Mouse (Mus musculus) adrenal gland, postnatal 25 days (tissue): ENCODE results near the gene Sec14l1. TPM values are rescaled to one million over a fixed set of nuclear protein-coding genes. Genes with fewer than 3 reads are reported as not detected.

Experiments used
- DNase-seq: peaks from one replicate; pipeline ENCODE4 v3.0.0; 2021; ENCODE audit warnings: mixed read lengths
- microRNA-seq, 2 experiments: library from miRNA; unstranded; fragments of <30 nt; microRNA quantifications; one replicate each; pipeline ENCODE4 v1.2.0; 2021
- total RNA-seq: library from RNA; stranded (reverse); gene quantifications from 2 replicates; pipeline ENCODE4 v1.2.3, GENCODE M21; 2021

The Sec14l1 gene
- total RNA-seq, 1 experiment from 2014 or later, result 195 TPM

DNA sequence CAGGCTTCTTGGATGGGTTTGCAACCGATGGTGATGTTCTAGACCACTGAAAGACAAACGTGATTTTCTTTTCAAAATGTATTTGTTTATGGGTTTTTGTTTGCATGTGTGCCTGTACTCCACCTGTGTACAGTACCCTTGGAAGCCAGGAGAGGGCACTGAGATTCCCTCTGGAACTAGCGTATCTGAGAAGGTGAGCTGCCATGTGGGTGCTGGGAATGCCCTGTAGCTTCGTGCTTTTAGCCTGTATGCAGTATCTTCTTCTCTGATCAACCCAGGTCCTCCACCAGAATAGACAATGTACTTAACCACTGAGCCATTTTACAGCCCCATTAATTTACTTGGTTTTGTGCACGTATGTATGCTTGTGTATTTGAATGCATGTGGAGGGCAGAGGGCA, 68.9 kb downstream of the Sec14l1 start:
- DNase-seq, result no peak

DNA sequence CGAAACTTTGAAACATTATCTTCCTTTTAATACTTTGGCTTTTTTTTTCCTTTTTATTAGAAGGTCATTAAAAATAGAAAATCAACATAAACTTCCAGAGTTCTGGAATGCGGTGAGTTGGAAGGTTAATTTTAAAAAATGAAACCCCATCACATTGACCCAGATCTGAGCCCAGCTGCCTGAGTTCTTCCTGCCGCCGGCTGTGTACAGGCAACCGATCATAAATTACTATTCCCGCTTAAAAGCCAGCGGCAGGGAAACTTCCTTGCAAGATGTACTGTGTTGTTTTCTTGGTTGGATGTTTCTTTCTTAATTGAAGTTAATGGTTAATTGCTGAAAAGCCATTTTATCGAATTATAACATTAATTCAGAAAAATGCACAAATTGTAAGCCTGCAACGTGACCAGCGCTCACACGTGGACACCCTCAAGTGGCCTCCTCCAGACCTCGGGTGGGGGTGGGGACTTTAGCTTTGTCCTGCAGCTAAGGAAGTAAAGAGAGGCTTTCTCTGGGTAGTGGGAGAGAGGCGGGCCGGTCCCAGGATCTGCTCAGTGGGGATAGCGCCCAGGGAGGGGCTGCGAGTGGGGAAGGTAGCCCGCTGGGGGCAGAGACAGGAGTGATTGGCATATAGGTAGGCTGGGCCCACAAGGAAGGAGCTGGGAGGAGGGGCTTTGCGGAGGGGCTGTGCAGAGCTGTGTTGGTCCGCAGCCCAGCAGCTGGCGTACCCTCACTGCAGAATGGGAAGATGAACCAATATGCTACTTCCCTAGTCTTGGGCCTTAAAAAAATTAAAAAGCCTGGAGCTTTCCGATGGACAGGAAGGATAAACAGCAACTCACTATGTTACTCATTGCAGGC, 70.3 kb downstream of the Sec14l1 start:
- no peak for DNase-seq

DNA sequence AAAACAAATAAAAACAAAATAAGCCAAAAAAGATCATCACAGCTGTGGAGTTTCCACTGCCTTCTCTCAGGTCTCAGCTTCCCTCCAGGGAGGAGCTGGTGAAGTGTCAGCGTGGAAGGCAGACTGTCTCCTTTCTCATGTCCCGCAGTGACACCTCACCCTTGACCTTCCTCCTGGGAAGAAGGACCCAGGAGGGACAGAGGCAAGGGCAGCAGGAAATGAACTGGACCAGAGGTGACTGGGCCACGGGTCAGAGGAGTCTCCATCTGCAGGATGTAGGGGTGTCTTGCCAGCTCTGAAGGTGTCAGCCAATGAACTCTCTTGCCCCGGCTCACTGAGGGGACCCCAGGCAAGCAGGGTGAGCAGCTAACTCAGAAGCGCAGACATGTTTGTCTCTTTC, 76.6 kb downstream of the Sec14l1 start:
- no peak for DNase-seq

DNA sequence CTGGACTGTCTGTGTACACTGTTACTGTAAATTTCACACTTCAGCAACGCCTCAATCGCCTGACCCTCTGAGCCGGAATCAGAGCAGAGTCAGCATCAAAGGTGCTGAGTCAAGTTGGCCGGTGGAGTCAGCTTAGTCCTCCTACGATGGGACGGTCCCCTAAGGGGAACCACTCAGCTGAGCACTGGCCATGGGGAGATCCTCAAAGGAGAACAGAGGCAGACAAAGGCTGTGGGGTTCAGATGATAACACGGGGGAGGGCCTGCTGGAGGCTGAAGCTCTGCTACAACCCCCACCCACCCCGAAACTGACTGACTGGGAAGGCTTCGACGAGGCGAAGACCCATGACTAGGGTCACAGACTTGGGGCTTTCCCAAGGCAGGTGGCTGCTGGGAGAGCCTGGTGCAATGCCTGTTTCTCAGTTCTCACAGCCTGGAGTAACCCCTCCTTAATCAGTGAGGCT, 79.5 kb downstream of the Sec14l1 start:
- DNase-seq, result no peak

DNA sequence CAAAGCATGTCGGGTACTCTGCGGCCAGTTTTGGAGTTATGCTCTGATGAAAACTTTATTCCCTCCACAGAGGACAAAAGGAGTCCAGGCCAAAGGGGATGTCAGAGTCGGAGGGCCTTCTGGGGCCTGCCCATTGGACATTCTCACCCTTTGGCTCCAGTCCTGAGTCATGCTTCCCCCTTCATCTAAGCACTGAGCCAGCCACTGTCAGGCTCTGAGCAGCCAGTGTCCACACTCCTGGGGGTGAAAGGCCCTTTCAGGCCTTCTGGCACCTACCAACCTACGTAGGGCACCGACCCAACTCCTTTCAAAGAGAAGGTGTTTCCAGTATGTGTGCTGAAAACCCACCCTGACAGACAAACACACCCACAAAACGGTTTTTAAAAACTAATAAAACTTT, 80.6 kb downstream of the Sec14l1 start:
- no peak for DNase-seq

DNA sequence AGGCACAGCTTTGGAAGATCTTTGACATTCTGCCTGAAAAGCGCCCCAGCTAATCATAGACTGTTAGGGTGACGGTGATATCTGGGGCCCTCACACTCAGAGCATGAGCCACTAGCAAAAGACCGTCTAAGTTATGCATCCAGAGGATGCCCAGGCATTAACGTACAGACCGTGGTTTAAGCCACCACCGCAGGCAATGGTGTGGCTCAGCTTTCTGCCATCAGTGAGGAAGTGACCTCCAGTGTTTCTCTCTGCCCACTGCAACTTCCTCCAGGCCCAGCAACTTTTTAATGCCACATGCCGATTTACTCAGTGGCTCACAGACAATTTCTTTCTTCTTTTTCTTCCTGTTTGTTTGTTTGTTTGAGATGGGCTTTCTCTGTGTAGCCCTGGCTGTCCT, 81.7 kb downstream of the Sec14l1 start:
- DNase-seq, result no peak

DNA sequence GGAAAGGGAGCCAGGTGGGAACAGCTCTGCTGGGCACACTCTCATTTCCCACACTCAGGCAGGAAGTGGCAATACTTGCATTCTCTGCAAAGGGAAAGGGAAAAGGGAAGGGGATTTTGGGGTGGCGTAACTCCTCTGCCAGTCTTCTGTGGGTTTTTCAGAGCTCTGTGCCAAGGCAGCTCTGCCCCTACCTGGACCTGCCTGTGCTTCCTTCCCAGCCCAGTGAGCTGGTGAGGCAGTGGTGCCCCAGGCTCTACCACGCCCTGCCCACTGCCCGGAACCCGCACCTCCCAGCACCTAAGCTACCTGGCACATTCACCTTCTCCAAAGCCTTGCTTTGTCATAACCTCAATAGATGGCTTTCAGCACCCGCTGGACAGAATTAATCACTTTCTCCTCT, 83.2 kb downstream of the Sec14l1 start:
- no peak for DNase-seq

DNA sequence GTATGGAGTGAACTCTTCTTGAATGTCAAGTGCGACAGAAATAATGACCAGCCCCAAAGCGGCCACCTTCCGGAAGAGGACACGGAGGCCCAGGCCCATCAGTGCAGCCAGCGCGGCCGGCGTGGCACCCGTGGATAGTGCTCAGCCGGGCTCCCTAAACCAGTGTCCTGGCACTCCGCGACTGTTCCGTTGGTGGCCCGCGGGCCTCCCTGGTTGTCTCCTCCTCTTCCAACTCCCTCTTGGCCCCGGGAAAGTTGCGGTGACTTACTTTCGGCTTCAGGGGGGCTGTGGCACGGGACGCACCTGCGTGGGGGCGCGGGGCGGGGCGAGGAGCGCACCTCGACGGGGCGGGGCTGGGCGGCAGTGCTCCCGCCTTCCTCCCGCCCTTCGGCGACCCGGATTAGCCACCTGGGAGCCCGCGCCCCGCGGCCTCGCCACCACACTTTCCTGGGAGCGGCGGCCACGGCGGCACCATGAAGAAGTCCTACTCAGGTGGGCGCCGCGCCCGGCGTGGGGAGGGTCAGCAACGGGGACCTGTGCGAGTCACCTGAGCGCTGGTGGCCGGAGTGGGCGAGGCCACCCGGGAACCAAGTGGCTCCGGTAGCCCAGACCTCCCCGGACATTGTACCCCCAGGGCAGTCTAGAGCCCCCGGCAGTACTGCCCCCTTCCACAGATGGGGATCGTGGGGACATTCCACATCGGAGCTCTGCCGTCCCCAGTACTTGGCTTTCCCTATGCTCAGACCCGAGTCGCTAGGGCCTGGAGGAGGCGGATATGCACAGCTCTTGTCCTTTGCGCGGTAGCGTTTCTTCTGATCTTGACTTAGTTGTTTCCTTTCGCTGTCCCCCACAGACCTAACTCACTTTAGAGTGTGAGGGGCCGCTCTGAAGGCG, 84.6 kb downstream of the Sec14l1 start, which contains the start of gene Sept9:
Sept9 (plus strand) TSS at position 380 of the 894 bp plus-strand sequence.
- DNase-seq, result peak; percentile 46

DNA sequence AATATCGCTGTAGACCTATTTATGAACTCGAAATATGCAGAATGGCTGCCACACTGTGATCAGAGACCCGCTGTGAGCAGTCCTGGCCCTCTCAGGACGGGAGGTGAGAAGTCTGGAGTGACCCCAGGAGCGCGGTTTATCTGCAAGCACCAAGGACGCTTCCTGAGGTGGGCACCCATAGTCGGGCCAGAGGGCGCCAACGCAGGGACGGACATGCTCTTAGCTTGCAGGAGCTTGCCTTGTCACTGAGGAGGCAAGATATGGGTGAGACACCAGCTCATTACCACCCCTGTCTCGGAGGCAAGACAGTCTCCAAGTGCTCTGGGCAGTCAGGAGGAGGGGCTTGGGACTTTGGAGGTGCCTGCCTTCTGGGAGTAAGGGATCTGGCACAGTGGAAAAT, 86.9 kb downstream of the Sec14l1 start:
- DNase-seq, result no peak

DNA sequence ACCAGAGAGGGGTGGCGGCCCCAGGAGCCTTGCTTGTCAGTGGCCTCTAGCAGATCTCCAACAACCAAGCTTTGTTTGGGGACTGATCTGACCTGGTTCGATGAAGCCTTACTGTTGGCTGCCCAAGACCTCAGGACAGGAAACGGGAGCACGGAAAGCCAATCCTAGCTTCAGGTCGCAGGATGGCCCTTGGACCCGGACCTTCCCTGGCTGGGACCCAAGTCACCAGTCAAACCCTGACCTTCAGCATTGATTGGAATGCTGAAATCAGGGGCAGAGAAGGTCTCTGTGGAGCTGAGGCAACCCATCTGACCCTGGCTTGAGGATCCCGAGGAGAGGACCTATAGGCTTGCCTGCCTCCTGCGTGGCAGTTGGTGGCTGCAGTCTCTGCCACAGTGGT, 89.6 kb downstream of the Sec14l1 start:
- DNase-seq, result no peak

DNA sequence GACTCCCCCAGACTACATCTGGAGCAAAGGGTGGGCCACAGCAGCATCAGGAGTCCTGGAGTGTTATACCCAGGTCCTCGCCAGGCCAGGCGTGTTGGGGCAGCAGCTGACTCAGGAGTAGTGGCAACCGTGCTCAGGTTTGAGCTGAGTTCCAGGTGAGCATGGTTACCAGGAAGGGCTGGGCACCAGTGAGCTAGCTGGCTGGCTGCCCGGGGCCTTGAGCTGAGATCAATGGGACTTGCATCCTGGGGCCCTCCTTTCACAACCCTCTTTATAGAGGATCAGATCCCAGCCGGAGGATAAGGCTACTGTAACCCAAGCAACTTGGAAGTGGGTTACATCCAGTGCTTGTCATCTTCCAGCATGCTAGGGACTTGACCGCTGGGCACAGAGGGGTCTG, 90.1 kb downstream of the Sec14l1 start:
- DNase-seq, result peak; percentile 45

DNA sequence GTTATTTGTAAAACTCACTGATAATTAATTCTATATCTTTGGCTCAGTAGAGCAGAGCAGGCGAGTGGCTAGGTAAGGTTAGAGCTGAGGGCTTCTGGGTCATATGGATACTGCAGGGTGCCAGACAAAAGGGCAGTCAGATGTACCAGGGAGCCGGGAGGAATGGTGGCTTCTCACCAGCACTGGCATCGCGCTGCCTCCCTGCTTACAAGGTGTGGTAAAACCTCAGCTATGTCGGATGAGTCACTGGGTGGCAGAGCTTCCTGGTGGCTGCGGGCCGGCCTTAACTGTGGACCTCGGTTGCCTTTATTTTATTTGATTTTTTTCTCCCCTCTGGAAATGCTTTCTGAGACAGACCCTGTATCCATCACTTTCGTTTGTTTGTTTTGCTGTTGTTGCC, 90.5 kb downstream of the Sec14l1 start:
- no peak for DNase-seq

DNA sequence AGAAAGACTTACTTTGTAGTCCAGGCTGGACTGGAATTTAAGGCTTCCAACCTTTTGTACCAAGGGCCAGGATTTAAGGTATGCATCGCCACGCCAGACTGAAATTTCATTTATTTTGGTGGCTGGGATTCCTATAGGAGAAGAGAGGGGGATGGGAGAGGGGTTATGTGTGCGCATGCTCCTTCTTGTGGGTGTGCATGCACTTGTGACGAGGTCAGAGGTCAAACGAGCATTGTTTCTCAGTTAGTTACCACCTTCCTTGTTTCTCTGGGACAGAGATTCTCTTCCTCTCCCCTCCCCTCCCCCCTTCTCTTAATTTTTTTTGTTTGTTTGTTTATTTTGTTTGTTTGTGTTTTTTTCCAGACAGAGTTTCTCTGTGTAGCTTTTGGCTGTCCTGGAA, 92.5 kb downstream of the Sec14l1 start:
- DNase-seq, result no peak

DNA sequence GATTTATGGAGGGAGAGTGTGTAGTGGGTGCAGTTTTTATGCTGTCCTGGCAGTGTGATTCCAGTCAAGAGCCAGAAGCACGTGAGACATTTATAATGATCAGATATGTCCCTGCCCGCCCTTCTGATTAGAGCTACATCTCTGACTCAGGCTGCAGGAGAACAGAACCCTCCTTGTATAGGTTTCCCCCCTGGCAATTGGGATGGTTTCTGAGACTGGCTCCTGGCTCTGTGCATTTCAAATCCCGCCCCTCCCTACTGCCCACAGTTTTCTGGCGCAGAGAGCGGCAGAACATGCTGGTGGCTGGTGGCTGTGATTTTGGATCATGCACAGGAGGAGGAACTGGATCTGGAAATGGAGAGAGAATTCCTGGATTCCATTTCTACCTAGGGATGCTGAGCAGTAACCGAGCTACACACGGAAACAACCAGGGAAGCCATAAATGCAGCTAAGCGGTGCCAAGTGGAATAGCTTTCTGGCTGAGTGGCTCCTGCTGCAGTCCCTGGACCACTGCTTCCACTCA, 93.2 kb downstream of the Sec14l1 start:
- DNase-seq, result no peak

Small RNAs within 50 kb of the gene (microRNA-seq; reads per million reads assigned to microRNA genes)
- gene Gm24323, result 0 reads per million in 2 experiments
- 36.3 to 41.9 reads per million in 2 experiments for gene Mir6516

Other genes starting within 250 kb of the Sec14l1 start
- gene Mgat5b, start 196.3 kb upstream of the Sec14l1 start, total RNA-seq, result 0.57 and 0.94 TPM in 2 replicates
- 122 and 148 TPM in 2 replicates for gene Sept9, start 84.5 kb downstream of the Sec14l1 start, total RNA-seq